Mouse (Mus musculus) megakaryocyte, embryonic 14.5 days (primary cell): Measurements from ENCODE around the gene Tdrkh.

Source experiments
- FLI1 ChIP-seq: IDR thresholded peaks from 2 replicates; pipeline ENCODE4 v1.6.1; 2012; ENCODE audit warnings: low read length, inconsistent platforms, mixed read lengths
- GATA1 ChIP-seq: IDR thresholded peaks from 3 replicates; pipeline ENCODE4 v1.6.1; 2012; ENCODE audit warnings: mixed read lengths, low read length, inconsistent platforms, borderline replicate concordance

DNA sequence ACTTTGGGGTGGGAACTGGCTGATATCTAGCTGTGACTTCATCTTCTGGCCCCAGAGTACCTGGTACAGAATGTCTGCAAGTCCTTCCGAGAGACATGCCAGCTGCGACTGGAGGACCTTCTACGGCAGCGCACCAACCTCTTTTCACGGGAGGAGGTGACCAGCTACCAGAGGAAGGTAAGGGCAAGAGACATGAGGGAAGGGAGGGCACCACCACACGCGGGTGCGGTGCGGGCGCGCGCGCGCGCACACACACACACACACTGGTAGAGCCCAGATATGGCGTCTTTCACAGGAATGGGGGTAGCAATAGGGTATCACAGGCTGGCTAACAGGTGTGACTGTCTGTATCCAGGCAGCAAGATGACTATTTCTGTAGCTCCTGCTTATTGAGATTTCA lies 23.7 kb upstream of the Tdrkh start:
- no peak for TF ChIP-seq GATA1
- TF ChIP-seq FLI1: no peak
